Mouse (Mus musculus): ENCODE data around the gene Tmem95.
A peak's percentile ranks its signal among the peaks of the same experiment; 100 is the strongest.

- TF ChIP-seq EP300 (IDR thresholded peaks at IDR 0.05; ENCODE audit: low read depth): no peak
- peak; percentile 25; the same call in 1 of the 2 replicates for TF ChIP-seq CTCF (IDR thresholded peaks at IDR 0.05; ENCODE audit: low read depth)
Measured at GRCm38 (mm10) chr11:69927501-69927900, 49.7 kb upstream of the Tmem95 start.

Data from liver, embryonic 14.5 days (tissue).